Mouse (Mus musculus): ENCODE data around the gene Fbxl2.

- TF ChIP-seq POLR2A (IDR thresholded peaks at IDR 0.05; ENCODE audit: low read depth, low read length) (no peak), CTCF (IDR thresholded peaks at IDR 0.05; ENCODE audit: borderline replicate concordance, insufficient read depth, low read length) (no peak)
Observed at GRCm38 (mm10) chr9:113979356-113979755, 66.6 kb downstream of the Fbxl2 start.

Data from embryonic fibroblast, embryonic 13.5 days (primary cell).